Mouse (Mus musculus): ENCODE results near the gene Mms19.

The Mms19 gene

DNA sequence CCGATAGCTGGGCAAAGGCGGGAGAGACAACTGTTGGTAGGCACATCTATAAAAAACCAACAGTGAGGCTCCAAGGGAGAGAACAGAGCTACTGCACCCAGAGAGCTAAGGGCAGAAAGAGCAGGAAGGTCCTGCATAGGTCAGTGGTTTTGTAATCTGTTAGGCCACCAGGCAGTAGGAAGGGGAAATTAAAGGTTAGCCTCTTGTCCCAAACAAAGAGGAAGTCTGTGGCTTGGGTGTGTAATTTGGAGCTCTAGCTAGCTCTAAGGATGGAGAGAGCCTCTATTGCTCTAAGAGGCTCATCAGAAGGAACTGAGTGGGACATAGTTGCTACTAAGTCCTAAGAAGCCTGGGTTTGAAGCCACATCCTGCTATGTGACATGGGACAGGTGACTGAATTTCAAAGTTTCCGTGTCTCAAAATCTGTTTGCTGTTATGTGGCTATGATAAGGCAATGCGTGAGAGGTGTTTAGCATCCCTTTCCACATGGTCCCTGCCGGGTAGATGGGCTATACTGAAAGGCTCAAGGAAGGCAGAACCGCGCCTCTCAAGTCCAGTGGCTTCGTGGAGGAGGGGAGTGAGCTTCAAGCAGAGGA lies 80.4 kb downstream of the Mms19 start:
- DNase-seq (ENCODE audit: low spot score in 2 of 2) = no peak

DNA sequence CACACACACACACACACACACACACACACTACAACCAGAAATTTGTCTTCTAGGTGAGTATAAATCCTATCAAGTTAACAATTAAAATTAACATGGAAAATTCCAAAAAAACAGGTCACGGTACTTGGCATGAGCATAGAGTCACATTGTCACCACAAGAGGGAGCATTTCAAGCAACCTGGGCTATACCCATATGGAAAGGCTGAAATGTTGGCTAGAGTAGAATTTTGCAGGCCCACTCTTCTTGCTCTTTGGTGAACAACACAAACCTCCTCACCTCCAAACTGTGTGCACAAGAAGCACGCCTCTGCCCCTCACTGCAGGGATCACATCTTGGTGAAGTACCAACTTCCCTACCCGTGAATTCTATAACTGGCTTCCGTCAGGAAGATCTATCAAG lies 82.1 kb downstream of the Mms19 start:
- no peak for DNase-seq (ENCODE audit: low spot score in 2 of 2)

DNA sequence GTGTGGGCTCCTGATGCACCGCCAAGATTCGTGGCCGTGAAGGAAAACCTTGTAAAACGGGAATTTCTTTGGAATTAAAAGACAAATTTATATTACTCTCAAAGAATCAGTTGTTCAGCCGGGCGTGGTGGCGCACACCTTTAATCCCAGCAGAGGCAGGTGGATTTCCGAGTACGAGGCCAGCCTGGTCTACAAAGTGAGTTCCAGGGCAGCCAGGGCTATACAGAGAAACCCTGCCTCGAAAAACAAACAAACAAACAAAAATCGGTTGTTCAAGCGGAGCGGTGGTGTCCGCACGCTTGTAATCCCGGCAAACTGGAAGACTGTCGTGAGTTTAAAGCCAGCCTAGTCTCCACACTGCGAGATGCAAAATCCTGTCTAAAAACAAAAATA lies 84.6 kb downstream of the Mms19 start:
- DNase-seq (ENCODE audit: low spot score in 2 of 2) = no peak

DNA sequence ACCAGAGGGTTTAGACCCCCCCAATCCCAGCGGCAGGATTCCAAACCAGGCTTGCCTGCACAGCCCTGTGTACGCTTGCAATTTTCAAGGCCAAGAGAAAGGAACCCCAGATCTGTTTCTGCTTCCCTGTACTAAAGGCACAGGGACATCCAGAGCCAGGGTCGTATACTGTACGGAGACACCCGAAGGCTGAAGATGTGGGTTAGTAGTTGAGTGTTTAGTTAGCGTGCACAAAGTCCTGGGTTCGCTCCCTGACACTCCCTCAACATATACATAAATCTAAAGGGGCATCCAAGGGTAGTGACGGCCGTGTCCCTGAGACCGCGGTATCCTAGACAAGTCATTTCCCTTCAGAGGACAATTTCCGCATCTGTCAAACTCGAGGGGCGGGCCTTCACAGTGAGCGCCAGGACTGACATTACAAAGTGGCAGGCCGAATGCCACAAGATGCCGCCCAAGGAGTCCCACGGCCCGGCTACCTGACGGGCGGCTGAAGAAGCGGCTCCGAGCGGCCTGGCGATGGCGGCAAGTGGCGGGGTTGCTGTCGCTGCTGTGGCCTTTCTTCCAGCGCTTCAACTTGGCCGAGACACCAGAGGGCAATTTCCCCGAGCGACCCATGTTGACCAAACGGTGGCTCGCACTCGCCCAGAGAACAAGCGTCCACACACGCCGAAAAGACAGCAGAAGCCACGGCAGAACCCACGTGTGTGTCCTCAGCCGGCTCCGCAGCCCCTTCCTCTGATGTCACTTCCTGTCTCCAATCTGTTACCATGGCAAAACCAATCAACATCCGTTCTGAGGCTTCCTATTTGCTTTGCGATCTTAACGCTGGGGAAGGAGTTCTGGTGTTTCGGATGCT lies 85.3 kb downstream of the Mms19 start, which contains the start of gene Rrp12:
TSS of gene Rrp12 (minus strand) at position 714 of the 859 bp plus-strand sequence.
- DNase-seq (ENCODE audit: low spot score in 2 of 2) = peak; percentile 88 to 94

DNA sequence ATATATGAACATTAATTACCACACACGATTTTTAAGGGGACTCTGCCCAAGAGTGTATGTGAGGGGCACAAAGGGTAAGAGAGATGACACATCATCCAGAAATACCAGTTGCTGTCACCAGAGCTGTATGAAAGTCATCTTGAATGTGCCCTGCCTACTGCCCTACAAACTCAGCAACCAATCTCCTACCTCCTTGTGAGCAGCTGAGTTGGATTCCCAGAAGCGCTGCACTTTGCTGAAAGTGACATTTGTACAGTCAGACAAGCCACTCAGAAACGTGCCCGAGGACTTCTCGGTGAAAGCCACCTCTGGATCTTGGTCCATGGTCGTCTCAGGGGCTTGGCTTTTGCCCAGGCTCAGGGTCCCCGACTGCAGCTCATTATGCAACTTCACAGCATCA lies 86.0 kb downstream of the Mms19 start:
- no peak for DNase-seq (ENCODE audit: low spot score in 2 of 2)
